In the genomic region with DNA sequence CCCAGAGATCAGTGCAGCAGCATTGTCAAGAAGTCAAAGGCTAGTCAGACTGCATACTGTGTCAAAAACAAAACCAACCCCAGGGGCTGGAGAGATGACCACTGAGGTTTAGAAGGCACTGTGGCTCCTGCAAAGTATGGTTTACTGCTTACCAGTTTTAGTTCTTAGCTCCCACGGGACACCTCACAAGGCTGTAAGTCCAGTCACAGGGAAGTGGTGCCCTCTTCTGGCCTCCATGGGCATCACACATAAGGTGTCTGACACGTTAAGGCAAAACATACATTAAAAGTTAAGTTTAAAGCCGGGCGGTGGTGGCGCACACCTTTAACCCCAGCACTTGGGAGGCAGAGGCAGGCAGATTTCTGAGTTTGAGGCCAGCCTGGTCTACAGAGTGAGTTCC, we compare ENCODE assay signal across 9 mouse cellular contexts. TPM values are rescaled to one million over a fixed set of nuclear protein-coding genes. Genes with fewer than 3 reads are reported as not detected.
A peak's percentile ranks its signal among the peaks of the same experiment; 100 is the strongest.
DNase-seq lines count a peak whose midpoint lies in the region; ATAC-seq and TF ChIP-seq lines count a peak whose summit lies in the region.
"Had no signal": no experiment of that assay in that cellular context is flagged by ENCODE, and none has a peak within 500 bp of the region (broad histone marks: within the 10 kb centered on the region; RNA-seq: fewer than 3 reads in every experiment).

No protein-coding gene starts in this region.

- no peaks in the 10 kb centered on the region for H3K27me3 ChIP-seq in heart, embryonic 11.5 days (ENCODE audit: control insufficient read depth, insufficient read depth, low read length)
- H3K27me3 ChIP-seq in E14TG2a.4 (ENCODE audit: insufficient read depth, low read length) = no peaks in the 10 kb centered on the region
- no peaks in the 10 kb centered on the region for H3K27me3 ChIP-seq in embryonic facial prominence, embryonic 14.5 days (replicated peaks; ENCODE audit: control insufficient read depth, insufficient read depth, low read length)
- no peaks in the 10 kb centered on the region for H3K27me3 ChIP-seq in intestine, postnatal 0 days (replicated peaks; ENCODE audit: control insufficient read depth, insufficient read depth, low read length)
- H3K27me3 ChIP-seq in neural tube, embryonic 12.5 days (replicated peaks) = no peaks in the 10 kb centered on the region

- peak; percentile 34 for TF ChIP-seq CTCF in E14TG2a.4 (conservative IDR thresholded peaks at IDR 0.05; ENCODE audit: low read length)
- peak; percentile 68 for TF ChIP-seq CTCF in intestine, postnatal 0 days (IDR thresholded peaks at IDR 0.05; ENCODE audit: low read depth)

- H3K9ac ChIP-seq in heart, embryonic 11.5 days (ENCODE audit: low read depth, low read length) = no peak overlapping the region
- no peak overlapping the region for H3K9ac ChIP-seq in embryonic facial prominence, embryonic 14.5 days (ENCODE audit: low read depth, low read length)
- no peak overlapping the region for H3K9ac ChIP-seq in intestine, postnatal 0 days (ENCODE audit: low read depth, low read length)
- H3K9ac ChIP-seq in neural tube, embryonic 12.5 days = no peak overlapping the region

- H3K4me2 ChIP-seq in heart, embryonic 11.5 days = peak overlapping the region; percentile 67
- peak overlapping the region; percentile 77 for H3K4me2 ChIP-seq in embryonic facial prominence, embryonic 14.5 days (ENCODE audit: low read depth, low read length)
- 0 out of 2 replicates have a peak overlapping the region, but pooled peaks have one; percentile 6 for H3K4me2 ChIP-seq in intestine, postnatal 0 days (replicated peaks; ENCODE audit: low read depth)
- H3K4me2 ChIP-seq in neural tube, embryonic 12.5 days (replicated peaks) = peak overlapping the region; percentile 86

- WGBS in heart, embryonic 11.5 days (ENCODE audit: insufficient replicate concordance) = 67% methylated on average over 5 of the region's 5 CpGs
- 62% methylated on average over 5 of the region's 5 CpGs for WGBS in embryonic facial prominence, embryonic 14.5 days
- WGBS in intestine, postnatal 0 days = 59% methylated on average over 5 of the region's 5 CpGs
- WGBS in neural tube, embryonic 12.5 days = 68% methylated on average over 5 of the region's 5 CpGs

- no peak for ATAC-seq in heart, embryonic 11.5 days (replicated peaks; ENCODE audit: insufficient number of reproducible peaks, low FRiP score, low TSS enrichment)
- no peak for ATAC-seq in embryonic facial prominence, embryonic 14.5 days (ENCODE audit: low read depth)
- ATAC-seq in intestine, postnatal 0 days = no peak
- no peak for ATAC-seq in neural tube, embryonic 12.5 days (ENCODE audit: low FRiP score, low read depth)
- ATAC-seq in frontal cortex, adult (ENCODE audit: low TSS enrichment) = no peak

- no peak overlapping the region for H3K27ac ChIP-seq in heart, embryonic 11.5 days (ENCODE audit: low read depth, low read length)
- H3K27ac ChIP-seq in embryonic facial prominence, embryonic 14.5 days (replicated peaks; ENCODE audit: low read depth, low read length) = no peak overlapping the region; the same call in 1 of the 2 replicates
- H3K27ac ChIP-seq in intestine, postnatal 0 days (ENCODE audit: low read depth, low read length) = no peak overlapping the region
- no peak overlapping the region for H3K27ac ChIP-seq in neural tube, embryonic 12.5 days

- H3K9me3 ChIP-seq in heart, embryonic 11.5 days (replicated peaks; ENCODE audit: control insufficient read depth, low read length) = no peaks in the 10 kb centered on the region
- no peaks in the 10 kb centered on the region for H3K9me3 ChIP-seq in E14TG2a.4 (ENCODE audit: low read length)
- H3K9me3 ChIP-seq in embryonic facial prominence, embryonic 14.5 days (ENCODE audit: control insufficient read depth, low read length) = no peaks in the 10 kb centered on the region
- no peaks in the 10 kb centered on the region for H3K9me3 ChIP-seq in intestine, postnatal 0 days (ENCODE audit: control insufficient read depth)
- no peaks in the 10 kb centered on the region for H3K9me3 ChIP-seq in neural tube, embryonic 12.5 days

- H3K36me3 ChIP-seq in heart, embryonic 11.5 days (ENCODE audit: control insufficient read depth, insufficient read depth, low read length) = peaks cover 10% of the 10 kb centered on the region
- H3K36me3 ChIP-seq in E14TG2a.4 (ENCODE audit: insufficient read depth, low read length) = peaks cover 65% of the 10 kb centered on the region
- H3K36me3 ChIP-seq in embryonic facial prominence, embryonic 14.5 days (ENCODE audit: control insufficient read depth, insufficient read depth, low read length) = peaks cover 30% of the 10 kb centered on the region
- 0 out of 2 replicates have a peak, but pooled peaks cover 3% of the 10 kb centered on the region for H3K36me3 ChIP-seq in intestine, postnatal 0 days (ENCODE audit: control insufficient read depth, insufficient read depth)
- peaks cover 12% of the 10 kb centered on the region for H3K36me3 ChIP-seq in neural tube, embryonic 12.5 days

- H3K4me3 ChIP-seq in heart, embryonic 11.5 days (ENCODE audit: low read depth, low read length) = no peak overlapping the region
- H3K4me3 ChIP-seq in E14TG2a.4 (replicated peaks; ENCODE audit: low read length) = peak overlapping the region; percentile 99
- no peak overlapping the region for H3K4me3 ChIP-seq in embryonic facial prominence, embryonic 14.5 days (ENCODE audit: low read depth, low read length)
- H3K4me3 ChIP-seq in intestine, postnatal 0 days (ENCODE audit: low read depth, low read length) = no peak overlapping the region
- H3K4me3 ChIP-seq in neural tube, embryonic 12.5 days = no peak overlapping the region

- H3K4me1 ChIP-seq in heart, embryonic 11.5 days (ENCODE audit: control insufficient read depth, insufficient read depth, low read length) = peaks cover 18% of the 10 kb centered on the region
- H3K4me1 ChIP-seq in E14TG2a.4 (replicated peaks; ENCODE audit: low read depth, low read length) = peaks cover 80% of the 10 kb centered on the region
- H3K4me1 ChIP-seq in embryonic facial prominence, embryonic 14.5 days (ENCODE audit: control insufficient read depth, insufficient read depth, low read length) = peaks cover 12% of the 10 kb centered on the region
- H3K4me1 ChIP-seq in intestine, postnatal 0 days (replicated peaks; ENCODE audit: control insufficient read depth, insufficient read depth, low read length) = 0 out of 2 replicates have a peak, but pooled peaks cover 5% of the 10 kb centered on the region
- H3K4me1 ChIP-seq in neural tube, embryonic 12.5 days = peaks cover 21% of the 10 kb centered on the region

- DNase-seq in heart, adult 18-20 months = no peak
- DNase-seq in embryonic facial prominence, embryonic 14.5 days (ENCODE audit: low spot score) = no peak
- no peak for DNase-seq in left cerebral cortex, adult 11 months (ENCODE audit: low spot score)

RNA-seq across cellular contexts. Expression of a gene that starts 2.6 kb away (rescaled TPM):
- 211 and 229 TPM in 2 replicates for polyA plus RNA-seq in heart, embryonic 11.5 days (2014; fragmentation: Nextera tagmentation; extraction: Ambion mirVana)
- total RNA-seq in heart, adult 18-20 months (2021) = 1 to 10 TPM; 2.0 to 3.4 TPM
- polyA plus RNA-seq in embryonic facial prominence, embryonic 14.5 days (2014; fragmentation: Nextera tagmentation; extraction: Ambion mirVana) = 120 and 138 TPM in 2 replicates
- polyA plus RNA-seq in intestine, postnatal 0 days (2015; fragmentation: Nextera tagmentation; extraction: Ambion mirVana) = 36.9 and 37.4 TPM in 2 replicates
- 261 and 262 TPM in 2 replicates for polyA plus RNA-seq in neural tube, embryonic 12.5 days (2016; fragmentation: Nextera tagmentation; extraction: Ambion mirVana)

RNA-seq across cellular contexts. Expression of a gene that starts 29.1 kb away (rescaled TPM):
- 0.66 TPM in 2 replicates for polyA plus RNA-seq in heart, embryonic 11.5 days (2014; fragmentation: Nextera tagmentation; extraction: Ambion mirVana)
- 1 to 10 TPM; 3.3 to 3.9 TPM for total RNA-seq in heart, adult 18-20 months (2021)
- polyA plus RNA-seq in embryonic facial prominence, embryonic 14.5 days (2014; fragmentation: Nextera tagmentation; extraction: Ambion mirVana) = 6.1 and 7.1 TPM in 2 replicates
- polyA plus RNA-seq in intestine, postnatal 0 days (2015; fragmentation: Nextera tagmentation; extraction: Ambion mirVana) = 1.3 and 1.7 TPM in 2 replicates
- 1.1 and 1.3 TPM in 2 replicates for polyA plus RNA-seq in neural tube, embryonic 12.5 days (2016; fragmentation: Nextera tagmentation; extraction: Ambion mirVana)
- total RNA-seq: neutrophil, adult 5-6 weeks had no signal

RNA-seq across cellular contexts. Expression of a gene that starts 59.6 kb away (rescaled TPM):
- 12.2 and 15.3 TPM in 2 replicates for polyA plus RNA-seq in heart, embryonic 11.5 days (2014; fragmentation: Nextera tagmentation; extraction: Ambion mirVana)
- total RNA-seq in heart, adult 18-20 months (2021) = 10 to 100 TPM; 11.6 to 12.4 TPM
- 12.1 and 16.3 TPM in 2 replicates for polyA plus RNA-seq in embryonic facial prominence, embryonic 14.5 days (2014; fragmentation: Nextera tagmentation; extraction: Ambion mirVana)
- polyA plus RNA-seq in intestine, postnatal 0 days (2015; fragmentation: Nextera tagmentation; extraction: Ambion mirVana) = 7.3 and 8.1 TPM in 2 replicates
- polyA plus RNA-seq in neural tube, embryonic 12.5 days (2016; fragmentation: Nextera tagmentation; extraction: Ambion mirVana) = 15.5 and 16.3 TPM in 2 replicates

Comparison
In these comparisons a context has a peak if more than half of its experiments do, and no peak if none do; other contexts are left out.
1. H3K4me2 ChIP-seq: peak in every context shown above with its lines; median percentile 86 in neural tube, embryonic 12.5 days; 77 in embryonic facial prominence, embryonic 14.5 days; 67 in heart, embryonic 11.5 days; 6 in intestine, postnatal 0 days.